Mouse (Mus musculus): ENCODE results near the gene Cela1.

Gene Cela1

DNA sequence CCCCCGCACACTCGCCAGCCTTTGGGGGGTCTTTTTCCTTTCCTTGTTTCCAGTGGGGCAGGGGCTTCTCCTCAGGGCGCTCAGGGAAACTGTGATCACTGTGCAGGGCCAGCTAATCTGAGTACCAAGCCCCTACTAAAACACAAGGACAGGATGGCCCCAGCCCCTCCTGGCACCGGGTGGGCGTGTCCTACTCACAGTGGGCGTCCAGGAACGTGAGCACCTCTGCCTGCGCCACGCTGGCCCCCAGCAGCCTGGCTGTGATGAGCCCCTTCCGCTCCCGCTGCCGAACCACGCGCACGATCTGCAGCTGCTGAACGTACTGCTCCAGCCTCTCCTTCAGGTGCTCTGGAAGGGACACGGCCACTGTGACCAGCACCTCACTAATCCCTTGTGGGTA is 16.2 kb upstream of the Cela1 start:
- DNase-seq (ENCODE audit: low spot score), result no peak

DNA sequence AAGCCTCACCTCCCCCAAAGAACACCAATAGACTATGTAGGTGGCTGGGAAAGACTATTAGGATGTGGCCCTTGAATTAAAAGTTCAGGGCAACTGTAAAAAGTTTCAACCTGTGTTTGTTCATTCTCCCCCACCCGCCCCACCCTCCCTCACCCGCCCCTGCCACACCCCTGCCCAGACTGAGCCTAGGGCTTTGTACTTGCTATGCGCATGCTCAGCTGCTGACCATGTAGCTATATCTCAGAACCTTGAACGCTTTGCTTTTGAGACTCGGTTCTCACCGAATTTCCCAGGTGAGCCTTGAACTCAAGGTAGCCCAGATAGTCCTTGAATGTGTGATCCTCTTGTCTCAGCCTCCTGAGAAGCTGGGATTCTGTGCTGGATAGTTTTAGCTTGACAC is 14.1 kb upstream of the Cela1 start:
- DNase-seq (ENCODE audit: low spot score), result no peak

DNA sequence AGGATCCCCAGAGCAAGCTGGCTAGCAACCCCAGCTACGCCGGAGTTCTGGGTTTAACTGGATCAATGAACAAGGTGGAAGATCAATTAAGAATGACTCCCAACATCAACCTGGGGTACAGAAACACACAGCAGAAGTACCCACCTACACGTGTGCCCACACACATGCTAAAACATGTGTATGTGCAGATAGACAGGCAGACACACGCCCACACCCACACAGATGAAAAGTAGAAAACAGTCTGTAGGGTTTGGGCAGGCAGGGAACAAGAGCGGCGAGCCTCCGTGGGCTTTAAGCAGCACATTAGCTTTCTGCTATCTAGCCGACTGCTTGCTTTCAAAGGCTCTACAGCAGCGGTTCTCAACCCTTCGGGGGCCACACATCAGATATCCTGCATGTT is 13.4 kb upstream of the Cela1 start:
- no peak for DNase-seq (ENCODE audit: low spot score)

DNA sequence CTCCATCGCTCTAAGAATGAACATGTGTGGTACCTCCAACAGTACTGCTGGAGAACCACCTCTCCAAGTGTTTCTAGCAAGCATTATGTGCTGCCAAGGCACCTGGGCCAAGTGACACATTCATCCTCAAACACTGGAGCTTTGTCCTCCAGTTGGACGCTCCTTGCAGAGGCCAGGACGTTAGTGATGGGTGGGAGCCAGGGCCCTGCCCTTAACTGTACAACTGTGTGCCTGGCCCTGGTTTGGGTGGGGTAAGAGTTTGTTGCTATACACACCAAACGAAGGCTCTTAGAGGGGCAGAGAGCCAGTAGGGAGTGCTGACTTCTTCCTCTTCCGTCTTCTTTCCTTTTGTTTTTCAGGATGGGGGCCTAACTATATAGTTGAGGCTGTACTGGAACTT is 12.7 kb upstream of the Cela1 start:
- no peak for DNase-seq (ENCODE audit: low spot score)

DNA sequence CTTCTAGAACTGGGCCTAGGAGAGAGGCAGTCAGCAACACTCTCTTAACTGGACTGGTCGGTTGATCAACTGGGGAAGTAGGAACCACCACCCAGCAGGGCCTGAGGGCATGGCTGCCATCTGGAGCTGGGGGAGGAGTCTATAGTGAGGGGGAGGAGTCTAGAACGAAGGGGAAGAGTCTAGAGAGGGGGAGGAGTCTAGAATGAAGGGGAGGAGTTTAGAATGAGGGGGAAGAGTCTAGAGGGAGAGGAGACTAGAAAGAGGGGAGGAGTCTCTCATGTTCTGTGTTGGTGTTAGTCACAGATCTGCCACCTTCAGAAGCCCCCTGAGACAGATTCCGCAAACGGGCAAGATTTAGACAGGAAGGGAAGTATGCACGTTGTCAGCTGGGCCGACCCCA is 11.7 kb upstream of the Cela1 start:
- DNase-seq (ENCODE audit: low spot score), result no peak

DNA sequence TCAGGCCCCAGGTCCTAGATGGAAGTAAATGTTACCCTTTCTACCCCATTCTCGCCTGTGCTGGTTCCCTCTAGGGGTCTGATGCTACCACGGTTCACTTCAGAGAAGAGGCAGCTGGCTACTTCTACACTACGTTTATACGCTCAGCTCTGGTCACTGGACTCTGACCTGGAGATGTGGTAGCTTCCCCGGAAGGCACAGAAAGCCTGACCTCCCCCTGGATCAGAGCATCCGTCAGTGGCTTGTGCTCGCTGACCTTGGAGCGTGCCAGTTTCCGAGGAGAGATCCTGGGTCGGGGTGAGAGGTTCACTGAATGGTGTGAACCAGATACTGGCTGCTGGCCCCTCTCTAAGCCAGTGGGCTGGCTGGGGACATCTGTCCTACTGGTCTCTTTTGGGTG is 10.4 kb upstream of the Cela1 start:
- no peak for DNase-seq (ENCODE audit: low spot score)

DNA sequence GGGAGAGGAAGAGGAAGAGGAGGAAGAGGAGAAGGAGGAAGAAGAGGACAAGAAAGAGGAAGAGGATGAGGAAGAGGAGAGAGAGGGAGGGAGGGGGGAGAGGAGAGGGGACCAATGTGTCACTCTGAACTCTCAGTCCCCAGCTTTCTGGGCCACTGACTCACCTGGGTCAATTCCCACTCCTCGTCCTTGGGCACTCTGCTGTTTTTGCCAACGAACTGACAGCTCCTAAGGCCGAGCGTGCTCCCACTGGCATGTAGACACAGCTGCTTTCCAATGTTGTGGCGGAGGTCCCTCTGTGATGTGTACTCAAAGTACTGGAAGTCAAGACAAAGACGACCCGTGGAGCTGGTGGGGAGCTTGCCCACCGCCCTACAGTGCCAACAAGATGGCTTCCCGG is 6.7 kb upstream of the Cela1 start:
- DNase-seq (ENCODE audit: low spot score), result no peak

DNA sequence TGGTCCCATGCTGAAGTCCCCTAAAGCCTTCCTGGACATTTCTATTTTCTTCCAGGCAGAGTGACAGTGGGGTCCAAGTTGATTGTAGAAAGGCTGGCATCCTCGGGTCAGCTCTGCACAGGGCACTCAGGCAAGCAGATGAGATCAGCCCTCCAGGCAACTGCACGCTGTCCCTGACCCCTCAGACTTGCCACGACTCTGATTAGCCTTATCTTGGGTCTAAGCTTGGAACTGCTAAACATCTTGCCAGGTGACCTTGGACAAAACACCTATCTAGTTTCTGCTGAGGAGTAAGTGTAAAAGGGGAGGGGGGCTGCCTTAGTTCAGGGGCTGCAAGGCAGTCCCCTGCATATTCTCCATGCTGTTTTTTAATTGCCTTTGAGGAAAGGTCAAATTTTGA is 4.3 kb upstream of the Cela1 start:
- no peak for DNase-seq (ENCODE audit: low spot score)

DNA sequence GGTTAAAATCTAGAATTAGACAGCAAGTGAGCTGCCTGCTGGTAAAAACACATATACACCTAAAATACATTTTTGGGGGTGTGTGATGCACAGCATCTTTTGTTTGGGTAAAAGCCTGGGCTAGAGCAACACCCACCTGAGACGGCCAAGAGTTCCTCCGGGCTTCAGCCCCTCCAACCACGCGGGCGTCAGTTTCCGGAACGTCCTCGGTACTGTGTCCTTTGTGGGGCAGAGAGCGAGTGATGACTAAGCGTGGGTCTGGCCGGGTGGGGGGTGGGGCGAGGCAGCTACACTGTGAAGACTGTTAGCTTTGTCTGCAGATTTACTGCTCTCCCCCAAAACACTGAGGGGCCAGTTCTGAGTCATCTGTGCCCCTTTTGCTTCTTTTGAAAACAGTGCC is 732 bp downstream of the Cela1 start:
- peak; percentile 46 for DNase-seq (ENCODE audit: low spot score)

DNA sequence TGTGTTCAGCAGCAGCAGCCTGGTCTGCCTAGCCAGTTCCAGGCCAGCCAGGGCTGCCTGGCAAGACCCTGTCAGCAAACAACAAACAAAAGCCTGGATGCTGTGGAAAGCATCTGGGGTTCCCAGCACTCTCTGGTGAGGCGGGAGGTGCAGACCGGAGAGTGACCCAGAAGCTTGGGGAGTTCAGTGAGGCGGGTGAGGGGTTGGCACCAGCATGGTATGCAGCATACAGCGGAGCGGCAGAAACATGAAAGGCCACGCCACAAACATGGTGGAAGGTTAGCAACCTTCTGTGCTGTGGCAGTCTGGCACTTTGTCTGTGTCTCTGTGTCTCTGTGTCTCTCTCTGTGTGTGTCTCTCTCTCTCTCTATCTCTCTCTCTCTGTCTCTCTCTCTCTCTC is 1.3 kb downstream of the Cela1 start:
- no peak for DNase-seq (ENCODE audit: low spot score)

DNA sequence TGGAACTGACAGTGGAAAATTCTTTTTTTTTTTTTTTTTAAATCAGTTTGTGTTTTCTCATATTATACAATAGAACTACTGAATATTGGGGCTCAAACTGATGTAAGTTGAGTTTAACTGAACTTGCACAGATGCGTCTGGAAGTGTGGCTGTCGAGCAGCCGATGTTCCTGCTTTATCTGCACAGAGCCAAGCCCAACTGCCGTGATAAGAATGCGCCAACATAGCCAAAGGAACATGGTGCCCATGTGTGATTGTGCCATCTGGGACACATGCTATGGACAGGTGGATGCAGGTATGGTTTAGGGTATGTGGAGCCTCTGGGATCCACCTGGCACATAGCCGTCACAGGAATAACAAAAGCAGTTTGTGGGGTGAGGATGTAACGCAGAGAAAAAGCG is 1.9 kb downstream of the Cela1 start:
- no peak for DNase-seq (ENCODE audit: low spot score)

DNA sequence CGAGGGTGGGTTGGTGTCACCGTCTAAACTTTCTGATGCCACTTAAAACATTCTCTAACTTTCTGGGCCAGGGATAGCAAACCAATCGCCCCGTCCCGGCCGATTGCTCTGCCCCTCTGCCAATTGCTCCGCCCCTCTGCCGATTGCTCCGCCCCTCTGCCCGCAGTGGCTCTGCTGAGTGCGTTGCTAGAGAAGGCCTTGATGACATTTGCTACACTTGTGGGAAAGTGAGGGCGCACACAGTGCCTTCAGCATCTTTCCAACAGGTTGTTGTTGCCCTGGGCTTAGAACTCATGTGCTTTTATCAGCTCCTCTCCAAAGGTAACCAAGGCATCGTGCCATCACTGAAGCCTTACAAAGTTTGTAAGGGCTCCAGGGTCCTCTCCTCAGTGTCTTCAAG is 2.5 kb downstream of the Cela1 start:
- DNase-seq (ENCODE audit: low spot score), result no peak

DNA sequence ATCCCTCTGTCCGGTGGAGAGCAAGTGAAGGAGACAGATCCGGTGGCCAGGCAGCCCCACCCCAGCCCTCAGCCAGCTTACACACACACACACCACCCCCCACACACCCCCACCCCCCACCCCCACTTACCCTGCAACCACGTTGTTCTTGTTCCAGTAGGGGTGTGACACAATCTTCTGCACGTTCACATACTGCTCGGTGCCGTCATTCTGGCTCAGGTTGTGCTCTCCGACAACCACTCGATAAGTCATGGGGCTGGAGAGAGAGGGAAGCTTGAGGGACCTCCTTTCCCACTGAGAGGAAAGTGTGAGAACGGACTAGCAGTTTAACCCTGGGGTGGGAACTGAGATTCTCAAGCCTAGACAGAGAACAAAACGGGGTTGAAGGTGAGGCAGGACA is 3.3 kb downstream of the Cela1 start:
- DNase-seq (ENCODE audit: low spot score), result no peak

DNA sequence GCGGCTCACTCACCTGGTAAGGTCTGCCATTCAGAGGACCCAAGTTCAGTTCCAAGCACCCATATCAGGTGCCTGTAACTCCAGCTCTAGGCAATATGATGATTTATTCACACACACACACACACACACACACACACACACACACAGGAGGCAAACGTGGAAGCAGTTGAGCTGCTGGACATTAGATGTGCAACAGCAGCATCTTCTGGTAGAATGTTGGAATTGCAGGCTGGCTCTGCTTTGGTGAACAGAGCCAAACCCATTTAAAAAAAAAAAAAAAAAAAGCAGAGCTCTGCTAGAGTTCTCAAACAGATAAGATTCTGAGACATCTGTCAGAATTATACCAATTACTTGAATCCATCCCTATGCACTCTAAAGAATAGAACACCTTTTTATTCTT is 4.7 kb downstream of the Cela1 start:
- peak; percentile 54 for DNase-seq (ENCODE audit: low spot score)

DNA sequence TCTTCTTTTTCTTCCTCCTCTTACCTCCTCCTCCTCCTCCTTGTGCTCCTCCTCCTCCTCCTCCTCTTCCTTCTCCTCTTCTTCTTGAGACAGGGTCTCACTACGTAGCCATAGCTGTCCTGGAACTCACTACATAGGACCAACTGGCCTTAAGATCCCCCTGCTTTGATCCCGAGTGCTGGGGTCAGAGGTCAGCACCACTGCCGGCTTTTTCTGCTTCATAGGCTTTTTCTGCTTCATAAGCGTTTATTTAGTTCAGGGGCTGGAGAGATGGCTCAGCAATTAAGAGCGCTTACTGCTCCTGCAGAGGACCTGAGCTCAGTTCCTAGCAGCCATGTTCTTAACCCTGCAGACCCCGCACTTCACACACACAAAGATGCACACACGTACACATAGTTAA is 6.0 kb downstream of the Cela1 start:
- no peak for DNase-seq (ENCODE audit: low spot score)

DNA sequence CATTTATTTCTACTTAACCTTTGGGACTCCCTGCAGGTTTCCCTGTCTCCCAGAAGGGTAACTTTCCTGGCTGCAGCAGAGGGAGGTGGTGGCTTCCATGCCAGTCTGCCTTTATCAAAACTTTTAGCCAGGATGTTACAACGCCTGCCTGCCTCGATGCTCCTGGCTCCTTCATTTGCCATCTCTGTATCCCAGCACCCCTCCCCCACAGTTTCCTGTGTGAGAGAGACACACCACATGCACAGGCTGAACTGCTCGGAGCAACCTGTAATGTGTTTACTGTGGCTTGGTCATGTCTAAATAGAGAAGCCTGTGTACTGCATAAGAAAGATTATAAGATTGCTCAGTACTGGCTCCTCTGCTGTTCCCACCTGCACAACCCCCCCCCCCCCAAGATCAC is 7.3 kb downstream of the Cela1 start:
- DNase-seq (ENCODE audit: low spot score), result no peak

DNA sequence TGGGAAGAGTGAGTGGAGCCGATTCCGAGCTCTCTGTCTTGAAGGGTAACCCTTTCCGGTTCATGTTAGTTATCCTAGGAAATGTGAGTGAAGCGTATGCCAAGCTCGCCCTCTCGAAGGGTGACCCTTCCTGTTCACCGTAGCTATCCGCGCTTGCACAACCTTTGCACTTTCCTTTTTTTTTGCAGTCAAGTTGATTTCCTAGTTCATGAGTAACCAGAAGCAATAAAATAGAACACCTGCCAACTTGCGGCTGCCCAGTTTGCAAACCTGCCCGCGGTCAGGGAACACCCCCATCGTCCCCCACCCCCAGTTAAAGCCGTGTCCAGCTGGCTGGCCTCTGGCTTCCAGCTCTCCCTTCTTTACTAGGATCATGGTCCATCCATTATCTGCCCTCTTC is 8.7 kb downstream of the Cela1 start:
- DNase-seq (ENCODE audit: low spot score), result no peak

DNA sequence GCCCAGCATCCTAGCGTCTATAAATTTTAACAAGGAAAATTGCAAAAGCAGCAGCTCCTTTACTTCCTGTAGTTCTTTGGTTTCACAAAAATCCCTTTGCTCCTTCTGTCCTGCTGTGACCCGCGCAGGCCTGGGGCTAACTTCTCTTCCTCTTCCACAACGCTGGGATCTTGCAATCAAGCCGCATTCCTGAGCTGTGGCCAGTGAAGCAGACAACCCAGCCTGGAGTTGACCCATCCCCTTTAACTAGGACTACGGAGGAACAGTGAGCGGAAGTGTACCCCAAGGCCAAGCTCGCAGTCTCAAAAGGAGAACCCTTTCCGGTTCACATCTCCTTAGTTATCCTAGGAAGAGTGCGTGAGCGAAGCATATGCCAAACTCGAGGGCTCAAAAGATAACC is 9.1 kb downstream of the Cela1 start:
- DNase-seq (ENCODE audit: low spot score), result no peak

DNA sequence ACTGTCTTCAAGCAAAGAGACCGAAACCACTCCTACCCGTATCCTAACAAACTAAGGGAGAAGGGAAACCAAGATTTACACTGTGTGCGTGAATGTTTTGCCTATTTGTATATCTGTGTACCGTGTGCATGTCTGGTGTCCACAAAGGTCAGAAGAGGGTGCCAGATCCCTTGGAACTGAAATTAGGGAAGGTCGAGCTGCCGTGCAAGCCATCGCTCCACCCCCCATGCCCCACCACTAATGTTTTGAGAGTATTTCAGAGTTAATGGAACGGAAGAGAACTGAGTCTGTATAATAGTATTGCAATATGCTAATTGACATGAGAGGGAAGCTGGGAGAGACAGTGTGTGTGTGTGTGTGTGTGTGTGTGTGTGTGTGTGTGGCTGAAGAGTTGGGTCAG is 10.0 kb downstream of the Cela1 start:
- no peak for DNase-seq (ENCODE audit: low spot score)

DNA sequence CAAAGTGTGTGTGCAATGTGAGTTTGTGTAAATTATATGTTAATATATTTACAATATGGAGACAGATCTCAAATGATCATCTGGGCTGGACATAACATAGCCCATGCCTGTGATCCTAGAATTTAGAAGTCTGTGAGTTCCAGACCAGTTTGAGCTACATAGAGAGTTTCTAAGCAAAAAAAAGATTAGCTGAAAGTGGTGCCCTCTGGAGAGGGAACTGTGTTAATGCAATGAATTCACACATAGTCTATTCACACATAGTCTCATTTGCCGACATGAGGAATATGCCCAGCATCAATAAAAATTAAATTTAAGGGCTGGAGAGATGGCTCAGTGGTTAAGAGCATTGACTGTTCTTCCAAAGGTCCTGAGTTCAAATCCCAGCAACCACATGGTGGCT is 11.2 kb downstream of the Cela1 start:
- no peak for DNase-seq (ENCODE audit: low spot score)

DNA sequence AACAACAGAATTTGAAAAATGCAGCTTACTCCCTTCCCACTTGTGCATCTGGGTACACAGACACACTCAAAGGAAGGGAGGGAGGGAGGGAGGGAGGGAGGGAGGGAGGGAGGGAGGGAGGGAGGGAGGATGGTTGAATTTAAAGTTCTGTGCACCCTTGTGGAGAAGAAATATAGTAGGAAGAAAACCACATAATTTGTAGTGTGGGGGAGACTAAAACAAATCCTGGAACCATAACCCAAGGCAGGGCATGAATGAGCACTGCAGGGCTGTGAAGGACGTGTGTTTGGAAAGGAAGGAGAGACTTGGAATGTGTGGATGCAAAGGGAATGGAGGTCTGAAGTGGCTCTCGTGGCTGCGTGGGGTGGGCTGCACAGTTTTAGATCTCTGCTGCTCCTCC is 12.2 kb downstream of the Cela1 start:
- no peak for DNase-seq (ENCODE audit: low spot score)

DNA sequence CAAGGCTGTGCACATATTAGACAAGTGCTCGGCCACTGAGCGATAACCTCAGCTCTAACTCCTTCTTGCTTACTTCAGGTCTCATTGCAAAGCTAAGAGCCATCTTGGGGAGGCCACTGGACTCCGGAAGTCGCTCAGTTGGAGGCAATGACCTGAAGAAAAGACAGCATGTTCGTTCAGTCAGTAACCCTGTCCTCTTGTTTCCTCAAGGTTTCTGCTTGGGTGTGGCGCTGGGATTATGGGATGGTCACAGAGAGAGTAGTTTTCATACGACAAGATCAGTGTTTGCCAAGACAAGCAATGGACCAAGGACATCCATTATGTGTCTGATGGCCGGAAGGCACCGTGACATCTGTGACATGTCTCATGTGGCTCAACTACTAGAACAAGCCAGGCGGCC is 13.2 kb downstream of the Cela1 start:
- no peak for DNase-seq (ENCODE audit: low spot score)

DNA sequence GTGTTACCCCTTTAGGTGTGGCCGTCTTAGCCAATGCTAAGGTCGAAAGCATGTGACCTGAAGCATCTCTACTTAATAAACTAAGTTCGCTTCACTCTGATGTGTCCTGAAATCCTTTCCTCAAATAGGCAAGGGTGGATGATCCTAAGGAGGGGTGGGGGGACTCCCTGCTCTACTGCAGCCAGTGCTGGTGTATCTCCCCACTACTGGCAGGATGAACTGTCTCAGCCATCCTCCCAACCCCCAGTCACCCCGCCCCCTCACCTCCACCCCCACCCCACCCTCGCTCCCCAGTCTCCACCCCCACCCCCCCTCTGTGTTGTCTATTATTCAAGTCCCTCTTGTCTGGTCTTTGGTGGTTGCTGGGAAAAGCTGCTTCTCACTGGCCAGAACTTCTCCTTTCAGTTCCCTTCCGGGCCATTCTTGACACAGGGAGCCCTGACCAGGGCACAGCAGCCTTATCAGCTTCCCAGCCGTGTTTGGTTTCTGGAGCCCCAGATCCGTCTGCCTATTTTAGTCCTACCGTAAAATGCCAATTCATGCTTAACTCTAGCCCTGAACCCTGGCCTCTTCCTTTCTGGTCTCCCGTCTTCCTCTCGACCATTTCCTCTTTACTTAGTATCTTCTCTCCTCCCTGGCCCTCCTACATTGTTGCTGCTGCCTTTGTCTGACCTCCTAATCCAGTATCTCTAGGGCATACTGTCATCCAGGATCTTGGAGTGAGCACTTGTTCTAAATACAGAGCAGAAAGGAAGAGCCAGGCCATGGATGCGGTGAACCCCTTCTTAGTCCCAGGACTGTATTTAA is 13.9 kb downstream of the Cela1 start:
- no peak for DNase-seq (ENCODE audit: low spot score)

DNA sequence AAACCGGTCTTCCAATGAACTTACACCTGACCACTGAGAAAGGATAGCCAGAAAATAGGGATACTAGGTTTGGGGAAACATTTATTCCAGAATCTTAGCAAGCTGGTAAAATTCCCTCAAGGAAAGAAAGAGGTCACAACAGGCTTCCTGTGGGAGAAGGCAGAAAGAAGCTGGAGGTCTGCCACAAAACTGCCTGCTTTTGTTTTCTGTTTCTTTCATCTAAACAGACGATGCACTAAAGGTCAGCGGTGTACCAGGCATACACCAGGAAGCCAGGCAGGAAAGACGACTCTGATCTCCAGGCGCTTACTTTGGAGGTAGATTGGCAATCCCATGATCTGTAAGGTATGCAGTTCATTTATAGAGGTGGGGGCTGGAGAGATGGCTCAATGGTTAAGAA is 16.9 kb downstream of the Cela1 start:
- DNase-seq (ENCODE audit: low spot score), result no peak

DNA sequence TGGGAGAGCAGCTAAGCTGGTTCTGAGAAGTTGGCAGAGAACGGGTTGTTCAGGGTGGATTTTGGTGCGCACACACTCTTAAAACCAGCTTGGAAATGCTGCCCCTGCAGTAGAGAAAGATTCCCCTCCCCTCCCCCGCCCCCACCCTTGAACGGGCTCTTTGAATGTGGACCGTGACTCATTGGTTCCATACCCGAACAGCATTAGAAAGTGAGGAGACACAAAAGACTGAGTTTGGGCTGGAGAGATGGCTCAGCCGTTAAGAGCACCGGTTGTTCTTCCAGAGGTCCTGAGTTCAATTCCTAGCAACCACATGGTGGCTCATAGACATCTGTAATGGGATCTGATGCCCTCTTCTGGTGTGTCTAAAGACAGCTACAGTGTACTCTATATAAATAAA is 17.7 kb downstream of the Cela1 start:
- DNase-seq (ENCODE audit: low spot score), result no peak

Data from urinary bladder, postnatal 25 days (tissue).